Mouse (Mus musculus) mouse embryonic stem cell (cell line): ENCODE measurements at regions not wholly inside any gene's neighbourhood (a gene's known extent, or its start where the extent isn't known, plus 50 kb on each side); places are given as distances from the start of the nearest gene placed in this dataset.

Experiments
- in situ Hi-C, 2 experiments: fragments of 300-500 bp; cut with MboI; formaldehyde crosslinking; loops; 1 replicate in 1 of 2; 3 replicates in 1 of 2; pipeline ENCODE4 v1.14.3; 2019 to 2020; ENCODE audit warnings: low sequenced_read_pairs in 2 of 2, low pct_unique_long_range_greater_than_20kb in 1 of 2, mixed read lengths in 1 of 2; ENCODE audit not compliant: unreplicated experiment in 1 of 2

DNA sequence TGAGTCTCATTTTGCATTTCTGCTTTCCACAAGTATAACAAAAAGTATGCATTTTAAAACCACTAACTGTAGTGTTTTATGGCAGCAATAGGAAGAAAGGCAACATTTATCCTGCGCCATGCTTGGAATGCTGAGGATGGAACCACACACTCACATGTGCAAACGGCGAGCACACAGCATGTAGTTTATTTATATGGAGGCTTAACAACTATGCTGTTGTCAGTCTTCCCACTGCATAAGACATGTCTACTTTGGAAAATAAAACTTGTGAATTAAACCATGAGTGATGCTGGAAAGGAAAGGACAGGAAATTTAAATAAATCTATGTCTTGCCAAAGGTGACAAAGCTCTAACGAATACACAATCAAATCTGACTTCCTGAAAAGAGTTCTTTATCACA, 190.8 kb upstream of the Tle4 start:
- in situ Hi-C loops: no loop called here

DNA sequence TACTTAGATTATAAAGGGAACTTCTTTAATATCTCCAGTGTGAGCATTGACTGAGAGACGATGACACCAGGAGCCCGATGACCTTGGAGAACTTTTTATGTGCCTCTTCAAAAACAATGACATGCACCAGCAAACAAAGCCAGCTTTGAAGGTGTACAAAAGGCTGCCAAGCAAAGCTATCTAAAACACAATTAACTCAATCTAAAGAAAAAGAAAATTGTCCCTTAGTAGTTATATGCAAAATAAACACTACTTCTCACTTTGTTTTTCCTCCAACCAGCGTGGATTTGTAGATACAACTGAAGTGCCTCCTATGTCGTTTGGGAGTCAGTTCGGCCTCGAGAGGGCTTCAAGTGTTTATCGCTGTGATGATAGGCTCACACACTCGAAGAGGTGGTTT, 189.0 kb upstream of the Tle4 start:
- in situ Hi-C loops: no loop called here

DNA sequence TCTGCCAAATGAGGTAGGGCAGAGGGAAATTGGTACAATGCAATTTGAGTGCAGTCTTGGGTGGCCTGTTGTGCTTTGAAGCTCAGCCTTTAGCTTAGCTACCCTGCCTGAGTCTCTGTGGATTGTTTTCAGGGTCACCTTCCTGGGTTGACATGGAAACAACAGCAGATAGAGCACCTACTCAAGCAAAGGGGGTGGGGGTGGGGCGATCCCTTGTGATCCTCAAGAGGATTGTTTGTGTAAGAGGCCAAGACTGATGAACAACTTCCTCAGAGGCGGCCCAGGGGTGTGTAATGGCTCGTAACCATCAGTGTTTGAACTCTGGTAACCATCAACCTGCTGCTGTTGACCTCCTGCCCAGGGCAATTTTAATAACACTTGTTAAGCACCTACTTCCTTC, 187.8 kb upstream of the Tle4 start:
- in situ Hi-C loops: no loop called here

DNA sequence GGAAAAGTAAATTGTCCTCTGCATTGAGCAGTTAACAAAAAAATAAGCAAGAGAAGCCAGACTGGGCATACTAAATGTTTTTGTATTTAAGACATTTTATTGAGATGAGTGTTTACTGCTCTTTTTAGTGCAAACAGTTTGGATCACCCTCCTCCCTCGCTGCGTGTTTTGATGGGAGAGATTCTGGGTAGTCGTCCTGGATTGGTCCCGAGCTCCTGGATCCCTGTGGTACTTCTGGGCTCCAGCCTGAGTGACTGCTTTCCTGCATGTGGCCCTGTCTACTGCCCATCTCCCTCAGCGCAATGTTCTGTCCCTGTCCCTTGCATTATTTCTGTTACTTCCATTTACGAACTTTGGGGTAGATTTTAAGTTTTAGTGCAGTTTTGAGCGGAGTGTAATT, 179.9 kb upstream of the Tle4 start:
- in situ Hi-C loops: no loop called here

DNA sequence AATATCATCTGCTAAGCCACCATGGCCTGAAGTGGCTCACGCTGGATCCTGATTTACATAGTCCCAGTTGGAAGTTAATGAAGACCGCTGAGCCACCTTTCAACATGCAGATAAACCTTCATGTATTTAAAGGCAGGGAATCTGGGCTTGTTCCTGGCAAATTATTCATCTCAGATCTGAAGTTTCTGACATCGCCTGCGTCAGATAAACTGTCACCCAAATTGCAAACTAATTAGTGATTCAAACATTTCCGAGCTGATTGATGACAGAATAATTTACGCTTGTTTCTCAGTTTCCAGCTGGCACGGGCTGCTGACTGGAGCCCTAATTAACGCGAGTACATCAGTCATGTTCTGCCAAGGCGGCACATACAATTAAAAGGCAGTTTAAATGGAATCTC, 179.3 kb upstream of the Tle4 start:
- in situ Hi-C loops: no loop called here

DNA sequence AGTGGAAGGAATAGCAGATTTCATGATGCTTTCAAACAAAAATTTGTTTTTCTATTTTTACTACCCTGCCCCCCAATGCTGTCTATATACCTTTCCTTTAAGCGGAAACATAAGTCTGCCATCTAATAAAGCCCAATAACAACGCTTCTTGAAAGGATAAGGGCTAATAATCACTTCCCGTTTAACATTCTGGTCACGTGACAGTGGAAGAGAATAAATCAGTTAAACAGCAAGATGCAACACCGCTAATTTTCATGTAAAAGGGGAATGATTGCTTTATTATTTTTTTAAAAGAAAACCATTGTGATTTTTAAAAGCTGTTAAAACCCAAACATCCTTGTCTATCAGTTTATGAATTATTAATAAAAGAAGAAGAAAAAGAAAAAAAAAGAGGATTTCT, 178.9 kb upstream of the Tle4 start:
- in situ Hi-C loops: no loop called here

DNA sequence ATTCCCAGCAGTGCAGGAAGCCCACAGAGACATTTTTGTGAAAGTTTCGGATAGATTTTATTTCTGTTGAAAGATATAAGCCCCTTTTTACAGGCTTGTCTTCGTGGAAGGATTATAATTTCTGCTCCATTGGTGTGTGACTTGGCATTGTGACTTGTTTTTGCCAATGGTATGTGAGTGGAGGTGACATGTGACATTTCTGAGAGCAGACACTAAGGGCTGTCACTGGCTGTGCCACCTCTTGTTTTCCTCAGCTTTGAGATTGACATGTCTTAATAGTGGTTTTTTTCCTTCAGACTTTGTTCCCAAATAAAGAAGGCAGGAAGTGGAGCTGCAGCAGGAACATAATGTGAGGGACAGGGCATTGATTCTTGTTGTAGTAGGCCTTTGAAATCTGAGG, 174.9 kb upstream of the Tle4 start:
- in situ Hi-C loops: no loop called here

DNA sequence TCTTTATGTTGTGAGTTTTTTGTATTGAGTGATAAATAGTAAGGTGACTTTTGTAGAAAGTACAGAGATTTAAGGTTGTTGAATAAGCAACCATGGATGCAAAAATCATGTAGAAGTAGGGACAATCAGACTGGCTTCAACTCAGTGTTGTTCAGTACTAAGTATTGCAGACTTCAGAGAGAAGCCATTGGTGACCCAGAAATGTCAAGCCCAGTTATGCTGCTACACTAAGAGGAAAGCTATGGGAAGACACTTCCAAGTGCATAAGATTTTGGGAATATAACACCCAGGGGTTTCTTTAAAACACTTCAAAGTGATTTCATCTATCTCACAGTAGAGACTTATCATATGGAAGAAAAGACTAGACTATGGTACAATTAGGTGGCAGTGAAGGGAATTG, 154.8 kb upstream of the Tle4 start:
- in situ Hi-C loops: no loop called here

DNA sequence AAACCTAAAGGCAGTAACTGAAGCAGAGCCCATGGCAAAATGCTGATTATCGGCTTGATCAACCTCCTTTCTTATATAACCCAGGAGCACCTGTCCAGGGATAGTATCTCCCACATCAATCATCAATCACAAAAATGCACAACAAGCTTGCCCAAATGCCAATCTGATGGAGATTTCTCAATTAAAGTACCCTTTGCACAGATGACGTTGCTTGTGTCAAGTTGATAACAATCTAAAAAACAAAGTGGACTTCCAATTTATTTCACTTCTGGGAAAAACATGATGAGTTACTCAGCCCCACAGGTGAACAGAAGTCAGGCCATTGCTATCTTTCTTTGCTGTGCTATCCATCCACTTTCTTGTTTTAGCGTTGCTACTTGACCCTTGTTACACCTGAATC, 144.5 kb upstream of the Tle4 start:
- in situ Hi-C loops: no loop called here

DNA sequence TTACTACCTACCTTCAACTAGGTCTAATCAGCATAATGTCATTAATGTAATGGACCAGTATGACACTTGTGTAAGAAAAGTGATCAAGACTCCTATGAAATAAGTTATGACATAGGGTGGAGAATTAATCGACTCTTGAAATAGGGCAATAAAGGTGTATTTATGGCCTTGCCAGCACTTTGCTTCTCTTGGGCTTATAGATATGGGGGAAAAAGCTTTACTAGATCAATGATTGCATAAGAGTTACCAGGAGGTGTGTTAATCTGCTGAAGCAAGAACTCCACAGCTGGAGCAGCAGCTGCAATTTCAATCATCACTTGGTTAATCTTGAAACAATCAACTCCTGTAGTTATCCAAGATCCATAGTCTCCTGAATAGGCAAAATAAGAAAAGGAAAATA, 143.1 kb upstream of the Tle4 start:
- in situ Hi-C loops: no loop called here

DNA sequence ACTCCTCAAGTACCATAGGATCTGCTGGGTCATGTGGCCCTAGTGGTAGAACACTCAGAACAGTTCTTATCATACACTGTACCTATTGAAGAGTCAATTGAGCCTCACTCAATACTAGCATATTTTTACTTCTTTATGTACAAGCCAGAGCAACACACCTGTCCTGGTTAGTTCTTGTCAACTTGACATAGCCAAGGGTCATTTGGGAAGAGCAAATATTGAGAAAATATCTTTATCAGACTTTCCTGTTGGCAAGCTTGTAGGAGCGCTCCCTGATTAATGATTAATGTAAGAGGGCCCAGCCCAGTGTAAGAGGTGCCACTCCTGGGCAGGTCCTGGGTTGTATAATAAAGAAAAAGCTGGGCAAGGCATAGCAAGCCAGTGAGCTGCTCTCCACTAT, 142.3 kb upstream of the Tle4 start:
- in situ Hi-C loops: no loop called here

DNA sequence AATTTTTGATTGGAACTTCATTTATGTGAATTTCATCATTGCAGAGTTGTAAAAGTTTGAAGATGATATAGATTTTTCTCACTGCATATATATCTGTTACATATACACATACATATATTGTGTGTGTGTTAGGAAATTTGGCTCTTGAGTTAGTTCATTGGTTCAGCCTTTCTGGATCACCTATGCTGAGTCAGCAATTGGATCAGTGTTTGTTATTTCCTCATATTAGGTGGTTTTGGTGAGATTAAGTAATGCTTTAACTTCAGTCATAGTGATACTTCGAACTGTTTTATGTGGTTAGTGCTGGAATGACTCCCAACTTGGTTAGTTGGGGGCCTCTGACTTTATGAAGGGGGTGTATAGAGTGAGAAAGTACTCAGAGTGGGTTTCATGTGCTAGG, 138.7 kb upstream of the Tle4 start:
- in situ Hi-C loops: no loop called here

DNA sequence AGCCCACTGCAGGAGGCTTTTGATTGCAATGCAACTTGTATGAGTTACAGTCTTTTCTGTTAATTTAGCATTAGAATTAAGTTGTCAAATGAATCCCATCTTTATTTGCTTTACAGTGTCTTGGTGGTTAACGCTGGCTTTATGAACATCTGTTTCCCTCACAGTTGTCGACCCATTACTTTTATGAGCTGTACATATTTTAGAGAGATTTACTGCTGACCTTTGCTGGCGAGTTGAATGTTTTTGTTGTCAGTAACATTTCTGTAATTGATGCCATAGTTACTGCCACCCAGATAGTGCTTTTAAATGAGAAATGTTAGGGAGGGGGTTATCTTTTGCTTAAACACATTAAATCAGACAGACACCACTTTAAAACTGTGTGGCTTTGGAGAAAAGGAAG, 127.5 kb upstream of the Tle4 start:
- in situ Hi-C loops: no loop called here

DNA sequence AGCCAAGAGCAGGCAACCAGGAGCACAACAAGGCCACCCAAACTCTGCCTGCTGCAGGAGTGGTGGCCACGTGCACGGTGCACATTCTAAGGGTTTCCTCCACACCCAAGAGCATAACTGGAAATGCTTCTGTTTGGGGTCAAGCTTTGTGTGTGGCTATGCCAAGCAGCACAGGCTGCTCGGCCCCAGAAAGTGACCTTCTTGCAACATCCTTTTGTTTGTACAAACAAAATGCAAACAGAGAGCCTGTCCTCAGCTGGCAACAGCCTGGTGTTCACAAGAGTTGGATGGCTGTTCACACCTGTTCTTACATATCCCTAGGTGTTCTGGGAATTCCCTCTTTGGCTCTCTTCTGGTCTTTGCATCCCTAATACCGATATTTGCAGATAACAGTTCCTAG, 126.8 kb upstream of the Tle4 start:
- in situ Hi-C loops: loop anchor here (25.0 kb wide), 1 partner anchor 313 kb away; no protein-coding TSS in a partner anchor

DNA sequence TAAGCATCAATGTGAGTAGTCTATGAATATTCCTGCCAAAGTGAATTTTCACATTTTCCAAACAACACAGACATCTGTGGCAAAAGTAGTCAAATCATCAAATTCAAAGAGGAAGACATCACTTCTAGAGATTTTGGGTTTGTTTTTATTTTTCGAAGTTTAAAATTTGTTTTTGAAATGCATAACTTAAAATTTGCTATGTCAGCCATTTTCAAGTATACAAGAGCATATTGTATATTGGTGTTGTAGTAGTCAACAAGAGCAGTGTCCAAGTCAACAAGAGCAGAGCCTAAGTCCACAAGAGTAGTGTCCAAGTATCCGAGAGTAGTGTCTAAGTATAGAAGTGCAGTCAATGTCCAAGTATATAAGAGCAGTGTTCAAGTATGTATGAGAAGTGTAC, 107.9 kb upstream of the Tle4 start:
- in situ Hi-C loops: loop anchor here (25.0 kb wide), 1 partner anchor 332 kb away; no protein-coding TSS in a partner anchor

DNA sequence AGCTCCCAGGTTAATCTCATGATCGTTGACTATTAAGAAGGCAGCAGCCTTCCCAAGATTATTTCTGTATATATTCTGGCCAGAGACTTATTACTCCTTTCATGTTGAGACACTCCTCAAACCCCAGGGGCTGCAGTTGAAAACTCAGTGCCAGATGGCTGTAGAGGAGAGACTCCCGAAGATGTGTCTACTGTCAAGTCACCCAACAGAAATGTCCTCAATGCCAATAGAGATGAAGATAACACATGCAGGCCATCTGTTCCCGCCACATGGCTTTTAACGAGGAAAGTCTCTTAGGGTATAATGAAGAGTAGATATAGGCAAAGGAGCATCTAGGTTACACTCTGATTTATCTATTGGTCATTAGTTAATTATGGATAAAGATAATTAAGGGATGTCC, 103.3 kb upstream of the Tle4 start:
- in situ Hi-C loops: loop anchor here (25.0 kb wide), 1 partner anchor 336 kb away; no protein-coding TSS in a partner anchor

DNA sequence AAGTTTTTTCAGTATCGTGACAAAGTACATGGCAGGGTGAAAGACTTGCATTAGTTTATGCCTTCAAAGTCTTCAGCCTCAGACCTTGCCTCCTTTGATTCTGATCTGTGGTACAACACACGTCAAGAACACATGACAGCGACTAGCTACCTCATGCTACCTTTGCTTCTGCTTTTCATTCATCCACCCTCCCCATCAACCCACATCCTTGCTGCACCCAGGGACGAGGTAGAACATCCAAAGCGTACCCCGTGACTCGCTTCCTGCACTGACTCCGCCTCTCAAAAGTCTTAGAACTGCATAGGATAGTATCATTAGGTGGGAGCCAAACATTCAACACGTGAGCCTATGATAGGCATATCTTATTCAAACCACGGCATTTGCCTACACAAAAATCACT, 97.5 kb upstream of the Tle4 start:
- in situ Hi-C loops: loop anchor here in 1 of 2 experiments (10.0 kb wide), 1 partner anchor 311 kb away; no protein-coding TSS in a partner anchor

DNA sequence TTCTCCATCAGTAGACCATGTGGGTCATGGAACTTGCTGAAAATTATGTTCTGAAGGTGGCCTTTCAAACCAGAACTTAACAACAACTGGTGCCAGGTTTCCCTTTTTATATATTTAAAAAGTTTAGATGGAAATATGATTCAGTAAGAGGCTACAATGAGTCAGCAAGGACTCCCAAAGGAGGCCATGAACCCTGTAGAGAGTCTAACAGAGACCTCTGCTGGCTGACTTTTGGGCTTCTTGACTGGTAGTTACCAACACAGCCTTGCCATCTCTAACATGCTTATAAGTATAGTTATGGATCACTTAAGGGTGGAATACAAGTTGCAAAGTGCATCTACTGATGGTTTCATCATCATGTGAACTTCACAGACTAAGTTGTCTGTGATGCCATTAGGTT, 94.3 kb upstream of the Tle4 start:
- in situ Hi-C loops: loop anchor here in 1 of 2 experiments (10.0 kb wide), 1 partner anchor 307 kb away; no protein-coding TSS in a partner anchor

DNA sequence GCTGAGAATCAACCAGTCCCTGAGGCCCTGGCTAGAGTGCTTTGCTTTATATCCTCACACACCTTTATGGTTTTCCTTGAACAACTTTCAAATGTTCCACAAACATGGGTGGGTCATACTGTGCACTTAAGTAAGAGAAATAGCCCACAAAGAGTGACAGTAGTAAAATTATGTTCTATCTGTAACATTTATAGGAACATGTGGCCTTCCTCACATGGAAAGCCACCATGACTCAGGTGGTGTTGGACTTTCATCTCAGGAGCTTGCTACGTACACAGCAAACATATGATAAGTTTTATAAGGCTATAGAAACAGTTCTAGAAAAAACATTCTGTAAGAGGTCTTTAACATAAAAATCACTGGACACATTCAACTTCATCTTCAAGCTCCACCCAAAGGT, 87.8 kb upstream of the Tle4 start:
- in situ Hi-C loops: loop anchor here in 1 of 2 experiments (10.0 kb wide), 1 partner anchor 91 kb away; the partner anchor contains the start of gene Tle4

DNA sequence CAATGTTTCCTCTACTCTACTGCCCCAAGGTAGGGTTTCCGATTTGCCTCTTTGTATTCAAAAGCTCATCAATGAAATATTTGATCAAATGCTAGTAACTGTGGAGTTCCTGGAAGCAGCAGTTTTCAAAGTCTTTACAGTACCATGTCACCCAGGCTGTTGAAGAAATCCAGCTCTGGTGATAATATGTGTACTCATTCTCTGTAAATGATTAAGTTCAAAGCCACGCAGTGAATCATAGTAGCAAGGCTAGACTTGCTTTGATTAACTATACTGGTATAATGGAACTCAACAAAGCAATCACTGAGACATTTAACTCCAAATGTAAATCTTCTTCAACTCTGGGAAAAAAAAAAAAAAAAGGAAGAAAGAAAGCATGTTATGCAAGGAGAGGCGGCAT, 86.8 kb upstream of the Tle4 start:
- in situ Hi-C loops: loop anchor here in 1 of 2 experiments (10.0 kb wide), 1 partner anchor 90 kb away; the partner anchor contains the start of gene Tle4

DNA sequence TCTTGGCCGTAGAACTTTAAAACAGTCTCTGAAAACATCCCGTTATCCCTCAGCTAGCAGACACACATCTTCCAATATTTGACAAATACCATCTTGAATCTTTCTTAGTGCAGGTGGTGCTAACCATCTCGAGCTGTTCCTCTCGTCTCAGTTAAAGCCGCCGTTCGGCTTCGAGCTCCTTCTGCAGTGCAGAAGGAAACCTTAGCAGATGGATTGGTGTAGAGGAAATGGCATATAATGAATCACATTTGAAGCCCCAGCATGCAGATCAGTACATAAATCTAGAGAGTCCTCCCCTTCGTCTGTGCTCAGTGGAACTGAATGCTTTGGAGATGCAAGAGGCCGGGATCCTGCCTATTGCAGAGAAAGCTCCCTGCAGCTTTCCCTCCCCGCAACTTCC, 83.5 kb upstream of the Tle4 start:
- in situ Hi-C loops: loop anchor here in 1 of 2 experiments (10.0 kb wide), 1 partner anchor 87 kb away; the partner anchor contains the start of gene Tle4
